Mouse (Mus musculus) lung, adult 2 months (tissue): ENCODE results near the gene Pgm2l1. TPM values are rescaled to one million over a fixed set of nuclear protein-coding genes. Genes with fewer than 3 reads are reported as not detected.
"Not testable (repeated sequence)": the region's sequence is repeated elsewhere in the genome, so short reads cannot be mapped to it uniquely, and the experiment has no call there.

ENCODE experiments used
- DNase-seq: peaks from one replicate; pipeline ENCODE4 v3.0.0; 2022
- H3K4me1 ChIP-seq: fragments of 200-500 bp; 2 replicates; pipeline ENCODE4 v1.6.1; 2011; ENCODE audit warnings: low read length; ENCODE audit not compliant: control insufficient read depth, insufficient read depth
- H3K4me3 ChIP-seq: fragments of 200-500 bp; replicated peaks from 2 replicates; pipeline ENCODE3; 2011; ENCODE audit warnings: low read depth, mild to moderate bottlenecking, control low read depth, low read length; ENCODE audit errors: extremely low read depth
- CTCF ChIP-seq: fragments of 200-500 bp; IDR thresholded peaks from 2 replicates; pipeline ENCODE4 v1.5.1; 2011; ENCODE audit warnings: mild to moderate bottlenecking, low read length, control low read depth; ENCODE audit not compliant: insufficient read depth
- POLR2A ChIP-seq: fragments of 200-500 bp; IDR thresholded peaks from 2 replicates; pipeline ENCODE4 v1.6.1; 2011; ENCODE audit warnings: low read depth, mild to moderate bottlenecking, control low read depth, low read length, borderline replicate concordance; ENCODE audit errors: extremely low read depth
- WGBS: fragments of 180-500 bp; shearing (Covaris S2); methylation state at CpG from one replicate; pipeline ENCODE4 v1.1.7; 2018; 5-methylcytosine and 5-hydroxymethylcytosine counted together
- polyA plus RNA-seq: library from polyadenylated mRNA; depleted of rRNA; stranded (reverse); fragments of >200 nt; gene quantifications from 2 replicates; pipeline ENCODE4 v1.2.3, GENCODE M21; 2012

Pgm2l1 gene
- polyA plus RNA-seq, 1 experiment, result 4.6 TPM

DNA sequence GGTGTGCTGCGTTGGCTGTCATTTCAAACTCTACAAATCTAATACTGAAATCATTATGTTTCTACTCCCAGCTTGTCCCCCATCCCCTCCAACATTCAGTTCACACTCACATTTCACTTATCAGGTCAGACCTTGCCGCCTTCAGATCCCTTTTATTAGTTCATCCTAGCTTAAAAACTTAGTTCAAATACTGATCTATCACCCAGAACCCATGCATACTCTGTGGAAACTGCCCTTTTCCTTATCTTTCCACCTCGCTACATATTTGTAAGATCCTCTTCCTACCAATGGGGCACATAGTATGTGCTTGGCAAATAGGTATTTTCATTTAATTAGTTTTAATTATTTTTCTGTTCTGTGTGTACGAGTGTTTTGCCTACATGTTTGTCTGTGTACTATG lies 17.0 kb downstream of the Pgm2l1 start:
- no peak for TF ChIP-seq POLR2A
- TF ChIP-seq CTCF, result no peak
- Histone ChIP-seq H3K4me3 (no peak overlapping the region), H3K4me1 (no peaks in the 10 kb centered on the region)
- WGBS, result 94% methylated on average over 4 of the region's 4 CpGs
- no peak for DNase-seq

DNA sequence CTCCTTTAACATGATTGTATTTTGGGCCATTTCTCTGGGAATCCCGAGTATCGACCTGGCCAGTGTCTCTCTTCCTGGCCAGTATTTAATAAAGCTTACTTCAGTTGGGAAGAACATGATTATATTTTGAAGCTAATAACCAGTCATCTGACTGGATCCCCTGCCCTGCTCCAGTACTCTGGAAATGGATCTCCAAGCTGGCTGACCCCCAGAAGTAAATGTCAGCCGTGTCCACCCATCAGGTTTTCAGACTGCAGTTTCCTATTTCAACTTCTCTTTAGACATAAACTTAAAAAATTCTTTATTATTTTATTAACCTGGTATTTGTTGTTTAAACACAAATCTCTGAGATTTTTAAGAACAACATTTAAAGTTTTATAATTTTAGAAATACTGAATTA lies 18.0 kb downstream of the Pgm2l1 start:
- TF ChIP-seq POLR2A, result no peak
- TF ChIP-seq CTCF, result no peak
- Histone ChIP-seq H3K4me3 (no peak overlapping the region), H3K4me1 (no peaks in the 10 kb centered on the region)
- DNase-seq, result no peak
- WGBS, result 96% methylated on average over 3 of the region's 3 CpGs

DNA sequence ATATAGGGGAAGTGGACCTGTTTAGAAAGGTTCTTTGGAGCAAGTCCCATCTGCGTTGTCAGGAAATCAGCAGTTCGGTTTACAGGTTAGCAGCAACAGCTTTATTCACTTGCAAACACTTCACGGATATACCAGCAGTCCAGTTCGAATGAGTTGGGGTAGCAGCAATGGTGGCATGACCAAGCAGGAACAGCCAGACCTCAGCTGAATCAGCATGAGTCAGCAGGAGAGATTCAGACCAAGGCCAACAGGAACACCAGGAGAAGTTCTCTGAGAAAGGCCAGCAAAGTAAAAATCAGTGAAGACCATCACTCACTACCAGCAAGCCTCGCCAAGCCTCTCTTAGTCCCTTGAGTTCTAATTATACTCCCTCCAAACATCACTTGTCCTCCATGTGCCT lies 23.5 kb downstream of the Pgm2l1 start:
- TF ChIP-seq CTCF (no peak), POLR2A (no peak)
- 93% methylated on average over 5 of the region's 5 CpGs for WGBS
- Histone ChIP-seq H3K4me1 (no peaks in the 10 kb centered on the region), H3K4me3 (no peak overlapping the region)
- DNase-seq, result no peak

DNA sequence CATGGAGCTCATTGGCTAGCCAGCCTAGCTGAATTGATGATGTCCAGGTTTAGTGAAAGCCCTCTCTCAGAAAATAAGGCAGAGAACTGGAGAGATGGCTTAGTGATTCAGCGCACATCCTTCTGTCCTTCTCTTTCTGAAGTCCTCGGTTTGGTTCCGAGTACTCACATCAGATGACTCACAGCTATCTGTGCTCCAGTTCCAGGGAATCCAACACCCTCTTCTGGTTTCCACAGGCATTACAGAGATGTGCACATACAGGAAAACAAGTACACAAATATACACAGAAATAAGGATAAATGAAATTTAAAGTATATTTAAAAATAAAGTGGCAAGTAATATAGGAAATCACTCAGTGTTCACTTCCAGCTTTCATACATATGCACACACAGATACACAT lies 35.2 kb downstream of the Pgm2l1 start:
- WGBS, result 66% methylated on average over 3 of the region's 3 CpGs
- no peaks in the 10 kb centered on the region for H3K4me1 ChIP-seq
- H3K4me3 ChIP-seq, result no peak overlapping the region
- TF ChIP-seq CTCF, result no peak
- TF ChIP-seq POLR2A, result no peak
- DNase-seq, result no peak

DNA sequence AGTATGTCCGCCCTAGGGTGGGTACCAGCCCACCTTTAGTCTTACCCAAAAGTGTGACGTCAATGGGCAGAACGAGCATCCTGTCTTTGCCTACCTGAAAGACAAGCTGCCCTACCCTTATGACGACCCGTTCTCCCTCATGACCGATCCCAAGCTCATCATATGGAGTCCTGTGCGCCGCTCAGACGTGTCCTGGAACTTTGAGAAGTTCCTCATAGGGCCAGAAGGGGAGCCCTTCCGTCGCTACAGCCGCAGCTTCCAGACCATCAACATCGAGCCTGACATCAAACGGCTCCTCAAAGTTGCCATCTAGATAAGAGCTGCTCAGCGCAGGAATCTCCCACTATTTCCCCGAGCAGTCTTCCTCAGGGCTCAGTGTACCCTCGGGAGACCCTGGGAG lies 37.7 kb downstream of the Pgm2l1 start:
- DNase-seq, H3K4me1 ChIP-seq, H3K4me3 ChIP-seq: not testable (repeated sequence)
- WGBS, result 67% methylated on average over 17 of the region's 17 CpGs

DNA sequence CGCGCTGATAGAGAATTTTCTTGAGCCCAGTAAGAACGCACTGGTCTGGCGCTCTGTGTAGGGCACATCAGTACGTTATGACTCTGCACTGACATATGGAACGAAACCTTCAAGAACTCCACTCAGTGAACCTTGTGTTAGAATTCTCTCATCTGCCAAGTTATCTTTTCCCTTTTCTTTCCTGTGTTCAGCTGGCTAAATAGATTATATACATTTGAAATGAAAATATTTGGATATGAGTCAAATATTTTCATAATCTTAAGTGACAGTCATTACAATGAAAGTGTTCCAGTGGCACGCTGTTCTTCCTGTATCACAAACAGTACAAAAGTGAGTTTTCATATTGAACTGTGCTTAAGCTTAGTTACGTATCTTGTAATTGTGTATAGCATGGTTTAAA lies 45.2 kb downstream of the Pgm2l1 start:
- Histone ChIP-seq H3K4me3 (no peak overlapping the region), H3K4me1 (no peaks in the 10 kb centered on the region)
- DNase-seq, result no peak
- WGBS, result 88% methylated on average over 8 of the region's 8 CpGs
- no peak for TF ChIP-seq POLR2A
- TF ChIP-seq CTCF, result no peak

DNA sequence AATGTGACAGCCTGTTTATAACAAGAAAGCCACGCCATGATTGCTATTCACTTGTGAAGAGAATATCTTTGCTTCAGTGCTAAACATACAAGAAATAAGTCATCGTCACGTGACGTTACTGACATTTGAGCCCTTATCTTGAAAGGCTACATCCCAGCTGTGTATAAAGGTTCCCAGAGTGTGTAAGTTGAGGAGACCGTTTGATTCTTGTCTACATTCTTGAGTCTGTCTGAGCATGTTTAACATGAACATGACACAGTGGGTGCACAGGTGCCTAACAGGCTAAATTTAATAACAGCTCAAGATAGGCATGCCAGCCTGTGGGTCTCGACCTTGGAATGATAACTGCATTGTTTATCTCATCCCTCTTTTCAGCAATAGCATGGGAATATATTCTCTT lies 47.3 kb downstream of the Pgm2l1 start:
- H3K4me1 ChIP-seq, result no peaks in the 10 kb centered on the region
- 72% methylated on average over 6 of the region's 6 CpGs for WGBS
- TF ChIP-seq POLR2A (no peak), CTCF (no peak)
- DNase-seq, result no peak
- no peak overlapping the region for H3K4me3 ChIP-seq

DNA sequence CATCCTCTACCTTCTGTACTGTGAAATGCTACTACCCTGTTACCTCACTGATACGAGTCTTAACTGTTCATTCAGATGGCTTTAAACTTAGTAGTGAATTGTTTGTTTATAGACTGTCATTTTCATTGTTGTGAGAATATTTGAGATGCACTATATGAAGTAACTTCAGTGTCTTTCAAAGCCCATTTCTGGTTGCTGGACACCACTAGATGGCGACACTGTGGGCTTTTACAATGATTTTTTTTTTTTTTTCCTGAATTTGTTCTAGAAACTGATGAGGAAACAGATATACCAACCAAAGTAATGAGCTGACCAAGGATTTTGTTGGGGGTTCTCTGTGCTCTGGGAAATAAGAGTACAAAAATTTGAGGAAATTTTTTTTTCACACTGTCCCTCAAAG lies 49.2 kb downstream of the Pgm2l1 start:
- no peaks in the 10 kb centered on the region for H3K4me1 ChIP-seq
- DNase-seq, result no peak
- TF ChIP-seq POLR2A, result no peak
- TF ChIP-seq CTCF, result no peak
- no peak overlapping the region for H3K4me3 ChIP-seq
- 49% methylated on average over 2 of the region's 2 CpGs for WGBS

DNA sequence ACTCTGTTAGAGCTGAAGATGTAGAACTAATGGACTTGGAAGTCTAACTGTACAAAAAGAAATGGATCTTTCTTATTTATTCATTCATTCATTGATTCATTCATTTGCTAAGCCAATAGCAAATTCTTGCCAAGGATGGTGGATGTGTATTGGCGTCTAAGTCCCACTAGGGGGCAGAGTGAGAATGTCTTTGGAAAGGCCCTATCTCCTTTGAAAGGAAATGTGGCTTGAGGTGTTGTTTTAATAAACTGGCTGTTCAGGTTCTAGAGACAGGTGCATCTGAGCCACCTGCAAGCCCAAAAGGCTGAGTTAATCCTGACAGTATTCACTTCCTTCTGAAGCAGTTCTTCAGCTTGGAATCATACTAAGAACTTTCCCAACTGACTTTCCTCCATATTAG lies 52.6 kb downstream of the Pgm2l1 start:
- TF ChIP-seq POLR2A, result no peak
- 0 out of 2 replicates have a peak, but pooled peaks have one; percentile 27 for TF ChIP-seq CTCF
- H3K4me1 ChIP-seq, result no peaks in the 10 kb centered on the region
- DNase-seq, result peak; percentile 13
- no peak overlapping the region for H3K4me3 ChIP-seq
- 0% methylated on average over 1 of the region's 1 CpGs for WGBS

DNA sequence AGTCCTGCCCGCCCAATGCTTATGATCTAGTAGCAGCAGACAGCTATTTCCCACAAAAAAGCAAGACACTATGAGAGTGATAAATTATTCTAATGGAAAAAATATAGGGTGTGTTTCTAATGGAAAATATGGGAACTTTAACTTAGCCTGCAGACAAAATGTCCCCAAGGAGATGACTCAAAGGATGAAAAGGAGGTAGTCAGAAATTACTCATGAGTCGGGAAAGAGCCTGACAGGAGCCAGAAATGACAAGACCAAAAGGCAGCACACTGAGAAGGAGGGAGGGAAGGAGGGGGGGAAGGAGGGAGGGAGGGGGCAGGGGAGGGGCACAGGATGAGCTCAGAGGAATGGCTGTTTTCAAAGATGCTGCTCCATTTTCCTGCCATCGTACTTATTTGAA lies 54.4 kb downstream of the Pgm2l1 start:
- no peak for TF ChIP-seq CTCF
- no peak for TF ChIP-seq POLR2A
- no peak for DNase-seq
- WGBS, result 56% methylated on average over 3 of the region's 3 CpGs
- no peaks in the 10 kb centered on the region for H3K4me1 ChIP-seq
- no peak overlapping the region for H3K4me3 ChIP-seq

DNA sequence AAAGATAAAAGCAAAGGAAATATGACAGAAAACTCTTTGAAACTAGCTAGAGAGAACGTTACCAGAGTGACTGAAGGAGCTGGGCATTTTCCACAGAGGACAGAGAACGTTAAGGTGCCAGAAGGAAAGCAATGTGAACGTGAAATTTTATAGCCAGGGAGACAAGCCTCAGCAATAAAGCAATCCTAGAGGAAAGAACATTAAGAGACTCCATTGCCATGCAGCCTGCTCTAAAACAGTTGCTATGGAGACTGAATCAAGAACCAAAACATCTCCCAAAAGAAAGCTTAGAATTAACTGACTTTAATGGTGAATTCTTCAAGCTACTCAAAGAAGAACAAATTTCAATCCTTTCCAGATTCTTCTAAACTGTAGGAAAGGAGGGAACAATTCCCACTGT lies 56.1 kb downstream of the Pgm2l1 start:
- DNase-seq, result no peak
- no peak overlapping the region for H3K4me3 ChIP-seq
- no peak for TF ChIP-seq POLR2A
- no peak for TF ChIP-seq CTCF
- WGBS, result 61% methylated on average over 3 of the region's 3 CpGs
- 0 out of 2 replicates have a peak, but pooled peaks cover 2% of the 10 kb centered on the region for H3K4me1 ChIP-seq
